Mouse (Mus musculus) liver, embryonic 15.5 days (tissue): ENCODE results near the gene Ankrd44. TPM values are rescaled to one million over a fixed set of nuclear protein-coding genes. Genes with fewer than 3 reads are reported as not detected.

ENCODE experiments used
- ATAC-seq: fragments of 200-750 bp; cut with Nextera tagmentation; 2 replicates; pipeline ENCODE4 v1.8.0; 2017; ENCODE audit warnings: moderate number of reproducible peaks, mild to moderate bottlenecking, moderate library complexity; ENCODE audit not compliant: insufficient read depth
- H3K27ac ChIP-seq: fragments of 300-500 bp; sonication (generic); replicated peaks from 2 replicates; pipeline ENCODE4 v1.5.1; 2015; ENCODE audit warnings: mild to moderate bottlenecking, inconsistent platforms
- H3K27me3 ChIP-seq: fragments of 300-500 bp; sonication (generic); 2 replicates; pipeline ENCODE4 v1.6.1; 2015; ENCODE audit warnings: mild to moderate bottlenecking, inconsistent platforms
- H3K36me3 ChIP-seq: fragments of 300-500 bp; sonication (generic); replicated peaks from 2 replicates; pipeline ENCODE4 v1.6.1; 2015; ENCODE audit warnings: moderate library complexity, mild to moderate bottlenecking, inconsistent platforms
- H3K4me1 ChIP-seq: fragments of 300-500 bp; sonication (generic); replicated peaks from 2 replicates; pipeline ENCODE4 v1.6.1; 2015; ENCODE audit warnings: inconsistent platforms
- H3K4me2 ChIP-seq: fragments of 300-500 bp; sonication (generic); 2 replicates; pipeline ENCODE4 v1.6.1; 2015; ENCODE audit warnings: moderate library complexity, mild to moderate bottlenecking, inconsistent platforms
- H3K4me3 ChIP-seq: fragments of 300-500 bp; sonication (generic); replicated peaks from 2 replicates; pipeline ENCODE4 v1.5.1; 2015; ENCODE audit warnings: mild to moderate bottlenecking, inconsistent platforms
- H3K9ac ChIP-seq: fragments of 300-500 bp; sonication (generic); 2 replicates; pipeline ENCODE4 v1.6.1; 2015; ENCODE audit warnings: moderate library complexity, mild to moderate bottlenecking, inconsistent platforms
- H3K9me3 ChIP-seq: fragments of 300-500 bp; sonication (generic); replicated peaks from 2 replicates; pipeline ENCODE4 v1.6.1; 2016; ENCODE audit warnings: inconsistent platforms
- WGBS: fragments of 180-500 bp; shearing (Covaris S2); methylation state at CpG from one replicate; pipeline ENCODE4 v1.1.7; 2015; ENCODE audit warnings: mixed read lengths; ENCODE audit not compliant: insufficient replicate concordance; 5-methylcytosine and 5-hydroxymethylcytosine counted together
- microRNA-seq: library from miRNA; unstranded; fragments of <30 nt; microRNA quantifications from one replicate; pipeline ENCODE4, GENCODE M21; 2016
- polyA plus RNA-seq: library from polyadenylated mRNA; unstranded; fragments of >200 nt; fragmentation: Nextera tagmentation; extraction: Ambion mirVana; gene quantifications from 2 replicates; pipeline ENCODE4 v1.2.1, GENCODE M21; 2015

The Ankrd44 gene
- polyA plus RNA-seq, 1 experiment from 2014 or later = 3.7 TPM

- H3K27me3 ChIP-seq = no peaks in the 10 kb centered on the region
- H3K4me1 ChIP-seq = no peaks in the 10 kb centered on the region
- H3K9me3 ChIP-seq = no peaks in the 10 kb centered on the region
- no peak overlapping the region for H3K27ac ChIP-seq
- H3K4me2 ChIP-seq = no peak overlapping the region
- no peak overlapping the region for H3K4me3 ChIP-seq
- 66% methylated on average over 1 of the region's 1 CpGs for WGBS
- H3K36me3 ChIP-seq = no peaks in the 10 kb centered on the region
- ATAC-seq = no peak
- H3K9ac ChIP-seq = no peak overlapping the region
These were observed 319.3 kb downstream of the Ankrd44 start for GRCm38 (mm10) chr1:54606936-54607335.

- H3K4me2 ChIP-seq = no peak overlapping the region
- WGBS = 80% methylated on average over 9 of the region's 9 CpGs
- H3K9ac ChIP-seq = no peak overlapping the region
- no peaks in the 10 kb centered on the region for H3K9me3 ChIP-seq
- no peaks in the 10 kb centered on the region for H3K27me3 ChIP-seq
- no peaks in the 10 kb centered on the region for H3K36me3 ChIP-seq
- no peak for ATAC-seq
- H3K4me3 ChIP-seq = no peak overlapping the region
- no peaks in the 10 kb centered on the region for H3K4me1 ChIP-seq
- H3K27ac ChIP-seq = no peak overlapping the region
These were observed 324.5 kb downstream of the Ankrd44 start for GRCm38 (mm10) chr1:54601692-54602091.

- Histone ChIP-seq H3K4me2 (no peak overlapping the region), H3K36me3 (no peaks in the 10 kb centered on the region), H3K27me3 (no peaks in the 10 kb centered on the region), H3K27ac (no peak overlapping the region), H3K9ac (no peak overlapping the region), H3K4me1 (no peaks in the 10 kb centered on the region), H3K4me3 (no peak overlapping the region), H3K9me3 (no peaks in the 10 kb centered on the region)
- ATAC-seq = no peak
- WGBS = 52% methylated on average over 1 of the region's 1 CpGs
These were observed 325.9 kb downstream of the Ankrd44 start for GRCm38 (mm10) chr1:54600275-54600674.

GRCm38 (mm10) chr1:54597594-54598217 lies 328.5 kb downstream of the Ankrd44 start:
- H3K4me1 ChIP-seq = no peaks in the 10 kb centered on the region
- 52% methylated on average over 4 of the region's 4 CpGs for WGBS
- H3K36me3 ChIP-seq = no peaks in the 10 kb centered on the region
- H3K9me3 ChIP-seq = no peaks in the 10 kb centered on the region
- H3K4me2 ChIP-seq = no peak overlapping the region
- H3K9ac ChIP-seq = no peak overlapping the region
- no peak overlapping the region for H3K27ac ChIP-seq
- no peak overlapping the region for H3K4me3 ChIP-seq
- H3K27me3 ChIP-seq = no peaks in the 10 kb centered on the region
- no peak for ATAC-seq

- H3K9me3 ChIP-seq = no peaks in the 10 kb centered on the region
- H3K27ac ChIP-seq = no peak overlapping the region
- H3K4me1 ChIP-seq = no peaks in the 10 kb centered on the region
- WGBS = 64% methylated on average over 2 of the region's 2 CpGs
- ATAC-seq = no peak
- H3K36me3 ChIP-seq = no peaks in the 10 kb centered on the region
- H3K27me3 ChIP-seq = no peaks in the 10 kb centered on the region
- H3K4me2 ChIP-seq = no peak overlapping the region
- no peak overlapping the region for H3K4me3 ChIP-seq
- H3K9ac ChIP-seq = no peak overlapping the region
These were observed 330.0 kb downstream of the Ankrd44 start for GRCm38 (mm10) chr1:54596151-54596550.

Small RNAs within 50 kb of the gene (microRNA-seq; reads per million reads assigned to microRNA genes)
- gene Gm24053 = not detected

Other genes with a start within 250 kb of the Ankrd44 start
- 112 and 130 TPM in 2 replicates for gene Sf3b1, start 101.1 kb upstream of the Ankrd44 start, polyA plus RNA-seq
- 13.0 and 13.3 TPM in 2 replicates for gene Coq10b, start 126.4 kb upstream of the Ankrd44 start, polyA plus RNA-seq
- 233 and 311 TPM in 2 replicates for gene Hspe1, start 161.7 kb upstream of the Ankrd44 start, polyA plus RNA-seq
- gene Hspd1, start 161.9 kb upstream of the Ankrd44 start, polyA plus RNA-seq = 245 and 256 TPM in 2 replicates
- 37.6 and 38.2 TPM in 2 replicates for gene Mob4, start 204.8 kb upstream of the Ankrd44 start, polyA plus RNA-seq